Mouse (Mus musculus) embryonic fibroblast, embryonic 13.5 days (primary cell): ENCODE data around the gene 1110002E22Rik.

Source experiments
- CTCF ChIP-seq: IDR thresholded peaks from 2 replicates; pipeline ENCODE4 v1.5.1; 2011; ENCODE audit warnings: mild to moderate bottlenecking, control low read depth, low read length, moderate library complexity, borderline replicate concordance; ENCODE audit not compliant: insufficient read depth
- POLR2A ChIP-seq: IDR thresholded peaks from 2 replicates; pipeline ENCODE4 v1.6.1; 2011; ENCODE audit warnings: low read depth, mild to moderate bottlenecking, control low read depth, low read length, moderate library complexity

DNA sequence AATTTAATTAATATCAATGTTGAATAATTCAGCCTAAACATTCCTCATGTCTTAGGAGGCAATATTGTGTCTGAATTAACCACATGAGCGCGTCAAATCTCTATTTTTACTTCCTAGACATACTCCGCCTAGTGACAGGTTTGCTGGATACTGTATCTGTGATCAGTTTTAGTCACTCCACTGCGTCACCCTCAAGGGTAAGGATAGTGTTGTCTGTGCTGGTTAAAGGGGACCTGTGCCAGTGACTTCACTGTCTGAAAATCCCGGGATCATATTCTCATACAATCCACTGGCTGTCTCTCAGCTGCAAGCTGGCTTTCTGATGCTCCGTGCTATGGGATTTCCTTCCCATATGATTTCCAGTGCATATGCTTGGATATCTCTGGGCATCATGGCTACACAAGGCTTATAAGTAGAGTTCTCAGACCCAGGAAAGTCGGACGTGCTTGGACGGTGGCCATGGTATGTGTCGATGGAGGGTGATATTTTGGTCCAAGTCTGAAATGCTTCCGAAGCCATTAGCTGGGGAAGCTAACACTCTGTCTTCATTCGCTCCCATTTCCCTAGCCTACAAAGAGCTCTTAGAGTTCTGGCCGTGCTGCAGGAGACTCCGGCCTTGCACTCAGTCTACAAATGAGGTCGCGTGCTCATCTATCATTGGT lies 54.7 kb downstream of the 1110002E22Rik start:
- TF ChIP-seq CTCF (no peak), POLR2A (no peak)
